Mouse (Mus musculus) liver, embryonic 16.5 days (tissue): Measurements from ENCODE around the gene Tmem29. TPM values are rescaled to one million over a fixed set of nuclear protein-coding genes. Genes with fewer than 3 reads are reported as not detected.
A peak's percentile ranks its signal among the peaks of the same experiment; 100 is the strongest.
"Not testable (repeated sequence)": the region's sequence is repeated elsewhere in the genome, so short reads cannot be mapped to it uniquely, and the experiment has no call there.

ENCODE experiments used
- ATAC-seq: fragments of 200-750 bp; cut with Nextera tagmentation; 2 replicates; pipeline ENCODE4 v1.8.0; 2017; ENCODE audit warnings: low read depth, mild to moderate bottlenecking, moderate number of reproducible peaks, moderate library complexity
- H3K27ac ChIP-seq: fragments of 300-500 bp; sonication (generic); 2 replicates; pipeline ENCODE4 v1.5.1; 2014; ENCODE audit warnings: mild to moderate bottlenecking, low read length
- H3K27me3 ChIP-seq: fragments of 300-500 bp; sonication (generic); 2 replicates; pipeline ENCODE4 v1.6.1; 2014; ENCODE audit warnings: low read depth, low read length, mixed read lengths; ENCODE audit not compliant: control insufficient read depth, insufficient read depth
- H3K36me3 ChIP-seq: fragments of 300-500 bp; sonication (generic); 2 replicates; pipeline ENCODE4 v1.6.1; 2014; ENCODE audit warnings: mild to moderate bottlenecking; ENCODE audit not compliant: control insufficient read depth, insufficient read depth
- H3K4me1 ChIP-seq: fragments of 300-500 bp; sonication (generic); 2 replicates; pipeline ENCODE4 v1.6.1; 2014; ENCODE audit warnings: low read depth, low read length, mixed read lengths; ENCODE audit not compliant: control insufficient read depth
- H3K4me2 ChIP-seq: fragments of 300-500 bp; sonication (generic); 2 replicates; pipeline ENCODE4 v1.6.1; 2014; ENCODE audit warnings: low read depth, low read length, mixed read lengths
- H3K4me3 ChIP-seq: fragments of 300-500 bp; sonication (generic); 2 replicates; pipeline ENCODE4 v1.5.1; 2014; ENCODE audit warnings: low read depth, mild to moderate bottlenecking, low read length
- H3K9ac ChIP-seq: fragments of 300-500 bp; sonication (generic); 2 replicates; pipeline ENCODE4 v1.6.1; 2014; ENCODE audit warnings: low read depth, low read length
- H3K9me3 ChIP-seq: fragments of 300-500 bp; sonication (generic); replicated peaks from 2 replicates; pipeline ENCODE4 v1.6.1; 2016; ENCODE audit warnings: low read length; ENCODE audit not compliant: control insufficient read depth
- WGBS: fragments of 180-500 bp; shearing (Covaris S2); extraction: QIAGEN DNeasy Blood & Tissue Kit; methylation state at CpG from one replicate; pipeline ENCODE4 v1.1.7; 2014; ENCODE audit not compliant: insufficient replicate concordance; 5-methylcytosine and 5-hydroxymethylcytosine counted together
- polyA plus RNA-seq: library from polyadenylated mRNA; unstranded; fragments of >200 nt; fragmentation: Nextera tagmentation; extraction: Ambion mirVana; gene quantifications from 2 replicates; pipeline ENCODE4 v1.2.1, GENCODE M21; 2015

Tmem29 gene
- polyA plus RNA-seq: 10.8 and 11.3 TPM in 2 replicates

DNA sequence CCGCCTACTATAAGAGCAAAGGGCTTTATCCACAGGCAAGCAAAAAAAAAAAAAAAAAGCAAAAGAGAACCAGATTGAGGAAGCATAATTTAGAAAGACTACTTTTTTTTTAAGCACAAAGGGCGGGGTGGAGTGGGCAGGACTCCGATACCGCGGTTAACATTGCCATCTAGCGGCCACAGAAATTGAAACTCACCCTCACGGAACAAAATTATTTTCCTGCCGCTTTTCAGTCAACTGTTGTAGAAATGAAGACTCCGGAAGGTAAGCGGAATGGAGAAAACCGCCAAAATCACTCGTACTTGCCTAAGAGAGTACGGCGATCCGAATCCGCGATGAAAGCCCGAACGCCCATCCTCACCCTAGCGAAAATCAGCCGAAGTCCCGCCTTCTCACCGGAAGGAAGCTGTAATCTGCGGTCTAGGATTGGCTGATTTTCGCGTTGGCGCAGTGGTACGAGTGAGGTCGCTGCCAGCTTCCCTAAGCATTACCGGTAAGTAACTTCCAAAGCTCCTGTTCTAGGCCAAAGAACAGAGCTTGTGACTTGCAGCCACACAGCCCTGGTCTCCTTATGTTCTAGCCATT lies at the start of gene Tmem29:
Gene Tmem29 (minus strand): TSS at position 389 of the 585 bp plus-strand sequence.
- no peaks in the 10 kb centered on the region for H3K27me3 ChIP-seq
- peak; percentile 98 for ATAC-seq
- peak within 1 kb of the TSS; percentile 63 for H3K27ac ChIP-seq
- H3K4me2 ChIP-seq: peak within 1 kb of the TSS; percentile 55
- peak within 1 kb of the TSS; percentile 71 for H3K4me3 ChIP-seq
- H3K4me1 ChIP-seq: peaks cover 8% of the 10 kb centered on the region
- no peaks in the 10 kb centered on the region for H3K9me3 ChIP-seq
- under 1% methylated on average over 30 of the region's 30 CpGs for WGBS
- H3K9ac ChIP-seq: peak within 1 kb of the TSS; percentile 63
- no peaks in the 10 kb centered on the region for H3K36me3 ChIP-seq

DNA sequence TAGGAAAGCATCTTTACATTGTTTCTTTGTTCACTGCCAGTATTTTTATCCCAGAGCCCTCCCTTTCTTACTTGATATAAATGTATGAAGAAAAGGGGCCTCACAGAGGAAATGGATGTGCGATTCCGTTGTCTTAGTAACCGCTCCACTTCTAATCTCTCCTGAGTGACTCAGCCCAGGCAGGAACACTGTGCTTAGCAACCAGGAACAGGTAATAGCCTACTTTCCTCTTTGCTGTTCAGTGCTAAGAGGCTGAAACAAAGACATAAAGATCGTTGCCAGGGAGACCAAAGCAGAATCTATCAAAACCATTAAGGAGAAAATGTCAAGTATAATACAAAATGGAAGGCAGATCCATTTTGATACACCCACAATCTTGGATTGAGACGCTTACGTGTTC lies 49.7 kb upstream of the Tmem29 start:
- Histone ChIP-seq H3K9me3 (no peaks in the 10 kb centered on the region), H3K4me3 (no peak overlapping the region), H3K4me2 (no peak overlapping the region), H3K36me3 (no peaks in the 10 kb centered on the region), H3K27ac (no peak overlapping the region), H3K9ac (no peak overlapping the region), H3K27me3 (no peaks in the 10 kb centered on the region), H3K4me1 (peaks cover 9% of the 10 kb centered on the region)
- no peak for ATAC-seq
- 74% methylated on average over 6 of the region's 6 CpGs for WGBS

DNA sequence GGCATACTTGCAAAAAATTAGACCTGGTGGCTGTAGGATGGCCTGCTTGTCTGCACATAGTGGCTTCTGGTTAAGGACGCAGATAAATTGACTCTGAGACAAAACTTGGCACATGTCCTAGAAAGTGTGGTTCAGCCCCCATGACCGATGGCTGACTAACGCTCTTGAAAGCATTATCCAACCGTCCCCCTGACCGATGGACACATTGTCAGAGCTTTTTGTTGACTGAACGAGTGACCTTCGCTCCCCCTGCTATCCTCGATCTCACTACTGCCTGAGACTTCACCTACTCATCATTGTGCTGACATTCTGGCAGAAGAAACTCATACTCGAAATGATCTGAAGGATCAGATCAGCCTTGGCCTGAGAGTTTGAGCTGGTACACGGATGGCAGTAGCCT lies 28.9 kb upstream of the Tmem29 start:
- ATAC-seq, H3K36me3 ChIP-seq, H3K4me2 ChIP-seq, H3K4me1 ChIP-seq, H3K4me3 ChIP-seq, H3K9ac ChIP-seq, H3K27ac ChIP-seq, H3K27me3 ChIP-seq, H3K9me3 ChIP-seq: not testable (repeated sequence)
- WGBS: 29% methylated on average over 1 of the region's 10 CpGs

DNA sequence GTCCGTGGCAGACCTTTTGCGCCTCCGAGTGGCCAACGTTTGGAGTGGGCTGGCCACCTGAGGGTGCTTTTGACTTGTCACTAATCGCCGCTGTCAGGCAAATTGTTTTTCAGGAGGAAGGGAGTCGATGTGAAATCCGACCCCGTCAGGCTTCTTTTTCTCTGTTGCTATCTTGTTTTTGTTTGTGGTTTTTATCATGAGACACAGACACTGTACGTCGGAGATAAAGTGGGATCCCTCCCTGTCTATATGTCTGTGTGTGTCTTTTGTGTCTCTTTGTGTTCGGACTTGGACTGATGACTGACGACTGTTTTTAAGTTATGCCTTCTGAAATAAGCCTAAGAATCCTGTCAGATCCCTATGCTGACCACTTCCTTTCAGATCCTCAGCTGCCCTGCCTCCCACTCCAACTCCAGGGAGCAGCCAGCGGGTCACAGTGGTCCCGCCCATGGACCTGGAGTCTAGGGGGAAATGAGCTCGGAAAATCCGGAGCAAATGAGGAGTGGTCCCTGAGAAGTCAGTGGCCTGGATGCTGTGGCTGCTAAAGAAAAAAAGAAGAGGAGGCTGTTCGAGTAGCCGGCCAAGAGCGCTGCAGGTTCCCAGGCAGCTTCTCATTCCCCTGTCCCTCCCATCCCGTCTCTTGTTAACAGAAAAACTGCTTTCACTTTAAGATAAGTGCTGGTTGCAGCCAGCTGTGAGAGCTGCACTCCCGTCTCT lies 27.5 kb upstream of the Tmem29 start:
- Histone ChIP-seq H3K4me3 (peak overlapping the region; percentile 19; the same call in 1 of the 2 replicates), H3K4me2 (peak overlapping the region; percentile 13; the same call in 1 of the 2 replicates)
- not testable (repeated sequence) for H3K4me1 ChIP-seq, H3K27ac ChIP-seq, H3K9ac ChIP-seq, H3K27me3 ChIP-seq, ATAC-seq, H3K36me3 ChIP-seq, H3K9me3 ChIP-seq
- 31% methylated on average over 10 of the region's 22 CpGs for WGBS

DNA sequence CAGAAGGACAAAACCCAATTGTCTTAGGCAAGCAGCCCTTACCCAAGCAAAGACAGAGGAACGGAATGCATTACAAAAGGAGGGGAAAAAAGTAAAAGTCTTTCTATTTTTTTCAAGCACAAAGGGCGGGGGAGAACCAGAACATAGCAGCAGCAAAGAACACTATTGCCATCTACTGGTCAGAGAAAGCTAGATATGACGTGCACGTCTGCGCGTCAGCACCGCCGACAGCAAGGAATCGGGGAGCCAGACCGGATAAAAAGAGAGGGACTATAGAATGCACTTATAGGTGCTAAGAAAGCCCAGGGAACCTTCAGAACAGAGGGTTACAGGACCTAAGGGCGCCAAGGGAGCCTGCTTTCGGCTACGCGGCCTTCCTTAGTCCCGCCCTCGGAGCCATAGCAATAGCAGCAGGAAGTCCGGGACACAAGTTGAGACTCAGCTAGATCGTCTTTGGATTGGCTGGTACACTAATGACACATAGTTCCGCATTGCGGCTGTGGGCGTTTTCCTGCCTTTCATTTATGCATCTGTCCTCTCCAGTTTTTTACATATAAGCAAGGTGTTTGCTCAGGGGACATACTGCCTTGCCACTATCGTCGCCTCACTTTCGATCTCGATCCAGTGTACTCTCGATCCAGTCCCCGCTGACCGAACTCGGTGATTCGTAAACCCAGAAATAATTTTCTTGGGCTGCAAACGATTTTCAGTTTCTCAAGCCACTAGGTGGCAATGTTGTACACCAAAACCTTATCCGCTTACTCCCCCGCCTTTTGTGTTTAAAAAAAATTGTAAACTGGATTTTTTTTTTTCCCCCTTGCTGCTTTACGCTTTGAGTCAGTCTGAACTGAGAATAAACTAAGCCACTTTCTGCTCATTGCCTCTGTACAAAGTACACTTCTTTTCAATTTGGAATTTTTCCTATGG lies 19.2 kb upstream of the Tmem29 start:
- Histone ChIP-seq H3K27me3 (no peaks in the 10 kb centered on the region), H3K4me2 (peak overlapping the region; percentile 37), H3K4me1 (peaks cover 5% of the 10 kb centered on the region), H3K4me3 (peak overlapping the region; percentile 66), H3K36me3 (no peaks in the 10 kb centered on the region), H3K27ac (peak overlapping the region; percentile 83), H3K9me3 (no peaks in the 10 kb centered on the region), H3K9ac (peak overlapping the region; percentile 64)
- ATAC-seq: peak; percentile 98
- WGBS: under 1% methylated on average over 34 of the region's 34 CpGs

DNA sequence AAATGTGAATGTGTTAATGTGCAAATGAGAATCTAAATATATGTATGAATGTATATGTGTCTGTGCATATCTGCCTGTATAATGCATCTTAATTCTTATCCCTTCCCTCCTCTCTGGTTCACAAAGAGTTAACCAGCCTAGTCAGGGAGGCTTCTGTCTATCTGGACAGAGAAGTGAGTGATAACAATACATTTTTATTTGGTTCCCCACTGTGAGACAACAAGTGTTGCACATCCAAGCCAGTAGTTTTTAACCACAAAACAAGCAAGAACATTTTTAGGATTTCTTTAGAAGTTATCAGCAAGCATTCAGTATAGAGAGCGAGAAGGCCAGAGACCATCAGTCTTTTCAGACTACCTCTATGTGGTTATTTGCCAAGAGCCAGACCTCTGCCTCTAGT lies 12.5 kb upstream of the Tmem29 start:
- no peaks in the 10 kb centered on the region for H3K27me3 ChIP-seq
- WGBS: 35% methylated on average over 1 of the region's 1 CpGs
- no peak overlapping the region for H3K27ac ChIP-seq
- H3K9me3 ChIP-seq: no peaks in the 10 kb centered on the region
- no peak overlapping the region for H3K4me2 ChIP-seq
- no peak for ATAC-seq
- no peaks in the 10 kb centered on the region for H3K36me3 ChIP-seq
- H3K9ac ChIP-seq: no peak overlapping the region
- no peak overlapping the region for H3K4me3 ChIP-seq
- H3K4me1 ChIP-seq: peaks cover 2% of the 10 kb centered on the region; the same call in 1 of the 2 replicates

DNA sequence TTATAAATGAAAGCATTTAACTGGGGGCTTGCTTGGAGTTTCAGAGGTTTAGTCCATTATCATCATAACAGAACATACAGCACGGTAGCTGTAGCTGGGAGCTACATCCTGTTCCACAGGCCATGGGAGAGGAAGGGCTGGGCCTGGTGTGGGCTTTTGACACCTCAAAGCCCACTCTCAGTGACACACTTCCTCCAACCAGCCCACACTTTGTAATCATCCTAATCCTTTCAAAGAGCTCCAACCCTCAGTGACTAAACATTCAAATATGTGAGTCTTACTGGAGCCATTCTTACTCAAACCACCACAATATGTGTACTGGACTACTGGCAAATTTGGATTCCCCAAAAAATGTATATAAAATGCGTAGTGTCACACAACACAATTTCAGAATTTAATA lies 9.3 kb upstream of the Tmem29 start:
- Histone ChIP-seq H3K4me1 (peaks cover 2% of the 10 kb centered on the region; the same call in 1 of the 2 replicates), H3K9ac (no peak overlapping the region), H3K9me3 (no peaks in the 10 kb centered on the region), H3K27ac (no peak overlapping the region), H3K36me3 (no peaks in the 10 kb centered on the region), H3K4me2 (no peak overlapping the region), H3K4me3 (no peak overlapping the region), H3K27me3 (no peaks in the 10 kb centered on the region)
- no peak for ATAC-seq
- 66% methylated on average over 2 of the region's 2 CpGs for WGBS

DNA sequence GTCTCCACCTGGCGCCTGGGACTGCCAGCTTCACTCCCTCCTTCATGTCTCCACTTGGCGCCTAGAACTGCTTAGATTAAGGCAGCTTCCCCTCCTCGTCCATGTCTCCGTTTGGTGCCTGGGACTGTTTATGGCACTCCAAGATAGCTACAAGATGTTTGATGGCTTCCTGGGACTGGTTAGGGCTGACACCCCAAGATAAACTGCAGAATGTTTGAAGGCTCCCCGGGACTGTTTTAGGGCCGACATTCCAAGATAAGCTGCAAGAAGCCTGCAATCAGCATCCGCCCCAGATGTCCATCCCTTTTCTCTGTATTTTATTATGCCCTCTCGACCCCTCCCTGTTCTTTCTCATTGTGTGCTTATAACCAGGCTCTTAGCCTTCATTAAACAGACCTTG lies 7.9 kb upstream of the Tmem29 start:
- Histone ChIP-seq H3K27ac (peak overlapping the region; percentile 70), H3K4me2 (0 out of 2 replicates have a peak overlapping the region, but pooled peaks have one; percentile 24)
- peak; percentile 69 for ATAC-seq
- not testable (repeated sequence) for H3K9me3 ChIP-seq, H3K9ac ChIP-seq, H3K4me3 ChIP-seq, H3K4me1 ChIP-seq, H3K36me3 ChIP-seq, H3K27me3 ChIP-seq
- 31% methylated on average over 8 of the region's 8 CpGs for WGBS
